Mouse (Mus musculus) right cerebral cortex, postnatal 10 days (tissue): Measurements from ENCODE around the gene Ccdc40.
"Not testable (repeated sequence)": the region's sequence is repeated elsewhere in the genome, so short reads cannot be mapped to it uniquely, and the experiment has no call there.

Source experiments
- DNase-seq, 2 experiments: peaks; one replicate each; pipeline ENCODE4 v3.0.0; 2021; ENCODE audit warnings: low spot score in 2 of 2

Ccdc40 gene

GRCm38 (mm10) chr11:119285791-119286527 lies 57.6 kb downstream of the Ccdc40 start:
- DNase-seq: no peak

DNA sequence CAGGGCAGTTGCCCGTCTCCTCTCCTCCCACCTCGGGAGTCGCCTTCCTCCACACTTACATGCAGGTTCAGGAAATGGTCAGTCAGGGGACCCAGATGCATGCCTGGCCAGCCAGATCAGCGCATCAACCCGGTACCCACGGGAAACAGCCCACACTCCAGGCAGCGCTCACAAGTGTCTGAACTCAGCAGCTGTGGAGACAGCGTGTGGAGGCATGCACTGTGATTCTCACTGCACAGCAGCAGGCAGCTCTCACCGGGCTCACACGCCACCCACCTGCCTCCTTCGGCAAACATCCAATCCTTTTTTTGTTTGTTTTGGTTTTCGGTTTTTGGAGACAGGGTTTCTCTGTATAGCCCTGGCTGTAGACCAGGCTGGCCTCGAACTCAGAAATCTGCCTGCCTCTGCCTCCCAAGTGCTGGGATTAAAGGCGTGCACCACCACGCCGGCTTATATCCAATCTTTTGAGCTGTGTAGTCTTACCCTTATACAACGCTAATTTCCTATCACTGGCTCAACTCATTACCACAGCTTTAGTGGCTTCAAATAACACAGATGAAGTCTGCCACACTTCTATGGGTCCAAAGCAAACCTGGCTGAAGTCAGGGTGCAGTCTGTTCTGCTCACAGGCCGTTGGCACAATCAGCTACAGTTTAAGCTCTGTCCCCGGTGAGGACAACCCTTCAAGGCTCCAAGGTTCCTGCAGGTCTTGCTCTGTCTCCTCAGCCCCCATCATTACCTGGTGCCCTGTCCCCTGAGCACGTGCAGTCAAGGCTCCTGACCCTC lies 59.0 kb downstream of the Ccdc40 start:
- DNase-seq: no peak

GRCm38 (mm10) chr11:119292861-119293260 lies 64.5 kb downstream of the Ccdc40 start:
- not testable (repeated sequence) for DNase-seq

GRCm38 (mm10) chr11:119297996-119298395 lies 69.6 kb downstream of the Ccdc40 start:
- DNase-seq: no peak

DNA sequence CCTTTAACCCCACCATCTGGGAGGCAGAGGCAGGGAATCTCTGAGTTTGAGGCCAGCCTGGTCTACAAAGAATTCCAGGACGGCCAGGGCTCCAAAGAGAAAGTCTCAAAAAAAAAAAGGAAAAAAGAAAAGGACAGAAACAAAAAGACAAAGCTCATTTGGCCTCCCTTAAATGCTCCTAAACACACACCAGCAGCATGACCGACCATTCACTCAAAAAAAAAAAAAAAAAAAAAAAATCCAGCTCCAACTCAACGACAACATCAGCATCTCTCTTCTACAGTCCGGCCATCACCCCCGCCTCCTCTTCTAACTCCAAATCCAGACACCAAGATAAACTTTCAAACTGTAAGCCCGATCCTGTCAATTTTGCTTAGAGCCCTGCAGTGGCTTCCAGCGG lies 70.5 kb downstream of the Ccdc40 start:
- DNase-seq: peak in 1 of 2 experiments; percentile 18

GRCm38 (mm10) chr11:119299391-119300245 lies 71.2 kb downstream of the Ccdc40 start, which contains the start of gene Eif4a3:
Eif4a3 (minus strand) TSS chr11:119300089.
- peak; percentile 95 to 97 for DNase-seq

- DNase-seq: peak in 1 of 2 experiments; percentile 30
These were observed 72.0 kb downstream of the Ccdc40 start for GRCm38 (mm10) chr11:119300246-119300935.

DNA sequence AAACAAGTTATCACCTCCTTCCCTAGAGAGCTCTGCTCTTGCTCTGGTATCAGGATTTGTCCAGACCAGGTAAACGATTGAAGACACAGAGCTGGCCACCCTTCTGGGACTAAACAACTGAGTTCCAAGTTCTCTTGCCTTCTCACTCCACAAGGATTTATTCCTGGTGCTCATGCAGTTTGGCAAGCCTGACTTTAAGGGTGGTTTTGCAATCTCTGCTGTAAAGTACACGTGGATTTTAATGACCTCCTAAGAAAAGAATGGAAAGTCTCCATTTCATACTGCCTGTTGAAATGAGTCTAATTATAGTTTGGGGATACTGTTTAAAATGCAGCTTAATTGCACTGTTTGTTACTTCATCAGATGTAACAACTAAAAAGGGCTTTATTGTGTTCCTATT lies 72.6 kb downstream of the Ccdc40 start:
- DNase-seq: no peak

- peak in 1 of 2 experiments; percentile 48 for DNase-seq
These were observed 76.7 kb downstream of the Ccdc40 start for GRCm38 (mm10) chr11:119304904-119305712.

DNA sequence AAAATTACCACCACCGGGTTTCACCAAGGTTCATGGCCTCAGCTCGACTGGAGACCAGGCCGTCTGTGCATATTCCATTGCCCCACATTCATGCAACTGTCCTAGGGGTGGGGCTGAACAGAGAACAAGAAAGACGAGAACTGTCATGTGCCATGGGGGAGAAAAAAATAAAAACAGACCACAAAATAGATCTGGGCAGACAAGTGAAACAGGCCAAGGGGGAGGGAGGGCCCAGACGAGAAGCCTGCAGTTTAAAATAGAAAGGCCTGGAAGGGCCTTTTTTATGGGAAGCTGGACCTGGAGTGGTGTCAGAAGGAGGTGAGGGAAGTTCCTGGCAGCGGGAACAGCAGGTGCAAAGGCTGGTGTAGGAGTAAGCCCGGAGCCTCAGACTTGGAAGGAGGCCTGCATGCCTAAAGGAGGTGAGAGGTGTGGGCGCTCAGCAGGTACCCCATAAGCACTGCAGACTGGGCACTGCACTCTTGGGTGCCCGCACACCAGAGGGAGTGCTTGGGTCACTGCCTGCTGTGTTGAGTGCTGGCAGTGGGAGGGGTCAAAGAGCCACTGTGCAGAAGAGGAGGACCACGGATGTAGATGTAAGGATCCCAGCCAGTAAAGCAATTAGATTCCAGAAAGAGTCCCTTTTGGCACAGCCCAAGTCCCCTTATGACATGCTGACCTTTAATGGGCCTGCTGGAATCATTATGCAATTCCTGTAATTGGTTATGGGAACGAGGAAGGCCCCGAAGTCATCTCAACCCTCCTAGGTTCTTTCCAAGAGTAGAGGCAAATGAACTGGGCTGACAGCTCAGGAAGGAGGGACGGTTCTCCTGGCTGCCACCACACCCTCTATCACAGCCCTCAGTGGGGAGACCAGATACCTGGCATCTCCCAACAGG lies 78.6 kb downstream of the Ccdc40 start:
- DNase-seq: no peak

DNA sequence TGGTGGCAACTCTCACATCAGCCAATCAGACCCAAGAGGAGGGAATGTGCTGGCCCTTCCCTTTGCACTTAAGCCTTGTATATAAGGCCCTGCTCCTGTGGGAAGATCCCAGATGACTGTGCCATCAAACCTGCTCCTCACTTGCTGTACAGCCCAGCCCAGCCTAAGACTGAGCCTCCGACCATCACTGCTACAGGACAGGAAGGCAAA lies 79.2 kb downstream of the Ccdc40 start, which contains the start of gene Card14:
Gene Card14 (plus strand): TSS at position 111 of the 210 bp plus-strand sequence.
- DNase-seq: no peak

GRCm38 (mm10) chr11:119307916-119308315 lies 79.5 kb downstream of the Ccdc40 start:
- peak in 1 of 2 experiments; percentile 22 for DNase-seq

DNA sequence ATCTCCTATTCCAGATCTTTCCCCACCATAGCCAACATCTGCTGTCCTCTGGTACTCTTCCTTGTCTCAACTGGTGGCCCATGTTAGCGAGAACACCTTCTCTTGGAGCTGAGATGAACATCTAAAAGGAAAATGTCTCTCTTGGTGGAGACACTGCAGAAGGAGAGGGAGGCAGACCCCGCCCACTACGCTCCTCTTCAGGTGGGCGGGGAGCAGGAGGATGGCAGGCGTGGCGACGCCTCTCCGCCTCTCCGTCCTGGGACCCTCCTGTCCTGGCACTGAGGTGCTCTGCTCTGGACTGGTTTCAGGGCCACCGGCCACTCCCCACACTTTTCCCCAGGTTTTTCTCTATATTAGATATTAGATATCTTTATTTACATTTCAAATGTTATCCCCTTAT lies 82.2 kb downstream of the Ccdc40 start:
- DNase-seq: no peak

GRCm38 (mm10) chr11:119314252-119314936 lies 86.0 kb downstream of the Ccdc40 start:
- peak in 1 of 2 experiments; percentile 12 for DNase-seq
